23 mouse cellular contexts compared by ENCODE assay signal in the genomic region with DNA sequence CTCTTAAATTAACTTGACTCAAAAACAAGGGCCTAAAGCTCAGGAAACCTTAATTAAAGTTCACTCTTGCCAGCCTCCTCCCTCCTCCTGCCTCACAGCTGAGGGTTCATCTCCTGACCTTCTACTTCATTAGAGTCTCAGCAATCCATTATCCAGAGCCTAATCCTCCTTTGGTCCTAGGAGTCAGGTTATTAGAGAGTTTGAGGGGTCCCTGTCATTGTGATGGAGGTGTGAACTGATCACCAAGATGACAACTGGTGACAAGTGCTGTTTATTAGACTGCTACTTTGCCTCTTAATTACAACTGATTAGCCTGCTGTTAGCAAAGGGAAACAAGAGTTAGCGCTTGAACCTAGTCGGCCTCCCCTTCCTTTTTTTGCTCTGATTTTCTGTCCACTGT.
A peak's percentile ranks its signal among the peaks of the same experiment; 100 is the strongest.
DNase-seq lines count a peak whose midpoint lies in the region; ATAC-seq and TF ChIP-seq lines count a peak whose summit lies in the region.
"Had no signal": no experiment of that assay in that cellular context is flagged by ENCODE, and none has a peak within 500 bp of the region (broad histone marks: within the 10 kb centered on the region; RNA-seq: fewer than 3 reads in every experiment).

No protein-coding gene starts in this region.

- peaks cover 33% of the 10 kb centered on the region for H3K27me3 ChIP-seq in forebrain, embryonic 12.5 days
- no peaks in the 10 kb centered on the region for H3K27me3 ChIP-seq in forebrain, embryonic 16.5 days (replicated peaks; ENCODE audit: control insufficient read depth, insufficient read depth, low read length)
- H3K27me3 ChIP-seq: embryonic facial prominence, embryonic 15.5 days had no signal

- H3K4me1 ChIP-seq in forebrain, embryonic 12.5 days: peaks cover 18% of the 10 kb centered on the region
- H3K4me1 ChIP-seq in forebrain, embryonic 16.5 days (replicated peaks; ENCODE audit: control insufficient read depth, insufficient read depth, low read length): peaks cover 6% of the 10 kb centered on the region; the same call in 1 of the 2 replicates

- no peak overlapping the region for H3K27ac ChIP-seq in forebrain, embryonic 12.5 days
- H3K27ac ChIP-seq in forebrain, embryonic 16.5 days (ENCODE audit: low read length): no peak overlapping the region
- H3K27ac ChIP-seq: embryonic facial prominence, embryonic 13.5 days; embryonic facial prominence, embryonic 15.5 days; forebrain, embryonic 13.5 days; gastrocnemius, adult 2 months had no signal

- no peaks in the 10 kb centered on the region for H3K9me3 ChIP-seq in forebrain, embryonic 12.5 days
- no peaks in the 10 kb centered on the region for H3K9me3 ChIP-seq in forebrain, embryonic 16.5 days (ENCODE audit: control insufficient read depth, low read length)
- H3K9me3 ChIP-seq: embryonic facial prominence, embryonic 13.5 days; embryonic facial prominence, embryonic 15.5 days; forebrain, embryonic 13.5 days had no signal

- no peak for TF ChIP-seq CTCF in brain, embryonic 14.5 days (IDR thresholded peaks at IDR 0.05; ENCODE audit: borderline replicate concordance, extremely low read depth, insufficient read depth, insufficient read length)

- H3K36me3 ChIP-seq in forebrain, embryonic 12.5 days (replicated peaks): no peaks in the 10 kb centered on the region
- no peaks in the 10 kb centered on the region for H3K36me3 ChIP-seq in forebrain, embryonic 16.5 days (ENCODE audit: control insufficient read depth, insufficient read depth)
- H3K36me3 ChIP-seq: embryonic facial prominence, embryonic 13.5 days; embryonic facial prominence, embryonic 15.5 days had no signal

- no peak overlapping the region for H3K9ac ChIP-seq in forebrain, embryonic 12.5 days
- no peak overlapping the region for H3K9ac ChIP-seq in forebrain, embryonic 16.5 days (replicated peaks; ENCODE audit: low read depth, low read length)
- H3K9ac ChIP-seq: embryonic facial prominence, embryonic 13.5 days; embryonic facial prominence, embryonic 15.5 days; forebrain, embryonic 13.5 days had no signal

- no peak for TF ChIP-seq POLR2A in brain, embryonic 14.5 days (IDR thresholded peaks at IDR 0.05; ENCODE audit: borderline replicate concordance, extremely low read depth, insufficient read depth, insufficient read length, poor library complexity, severe bottlenecking)

- no peak overlapping the region for H3K4me3 ChIP-seq in forebrain, embryonic 12.5 days (replicated peaks)
- H3K4me3 ChIP-seq in forebrain, embryonic 16.5 days (replicated peaks; ENCODE audit: low read length): no peak overlapping the region
- H3K4me3 ChIP-seq: embryonic facial prominence, embryonic 13.5 days; embryonic facial prominence, embryonic 15.5 days; erythroblast, embryonic 14.5 days; forebrain, embryonic 13.5 days; gastrocnemius, adult 2 months had no signal

- peak; percentile 26 for DNase-seq in embryo, embryonic 10.5 days (ENCODE audit: low spot score)
- DNase-seq in embryo, embryonic 9.5 days (ENCODE audit: extremely low spot score): no peak
- DNase-seq in brain, embryonic 14.5 days (ENCODE audit: low read depth): peak; percentile 62
- DNase-seq in retina, embryonic 14.5 days (ENCODE audit: low spot score): peak; percentile 66
- DNase-seq in T-cell, adult 2 months (ENCODE audit: low spot score): no peak
- no peak for DNase-seq in thymus, postnatal 0 days (ENCODE audit: low spot score)
- DNase-seq: adrenal gland, adult 8-10 months; adrenal gland, postnatal 14 days; adrenal gland, postnatal 36 days; cerebellum, adult 11 months; cerebellum, adult 18-20 months; cerebellum, adult 8-10 months; cerebellum, adult 9-11 months; cerebellum, postnatal 14 days; cerebellum, postnatal 36 days; gastrocnemius, adult 2 months had no signal

- ATAC-seq in forebrain, embryonic 12.5 days (ENCODE audit: low FRiP score): 0 out of 2 replicates have a peak, but pooled peaks have one; percentile 37
- no peak for ATAC-seq in forebrain, embryonic 16.5 days
- ATAC-seq: activated CD4-positive, CD25-positive, alpha-beta regulatory T cell, adult 4 months; forebrain, embryonic 13.5 days had no signal

- no peak overlapping the region for H3K4me2 ChIP-seq in forebrain, embryonic 12.5 days
- no peak overlapping the region for H3K4me2 ChIP-seq in forebrain, embryonic 16.5 days (ENCODE audit: low read length)
- H3K4me2 ChIP-seq: embryonic facial prominence, embryonic 13.5 days; embryonic facial prominence, embryonic 15.5 days; forebrain, embryonic 13.5 days had no signal

- 14% methylated on average over 2 of the region's 2 CpGs for WGBS in forebrain, embryonic 12.5 days
- 6% methylated on average over 2 of the region's 2 CpGs for WGBS in forebrain, embryonic 16.5 days

Comparison
In these comparisons a context has a peak if more than half of its experiments do, and no peak if none do; other contexts are left out.
1. DNase-seq: peak in embryo, embryonic 10.5 days (single experiment), brain, embryonic 14.5 days (single experiment) and retina, embryonic 14.5 days (single experiment); none in embryo, embryonic 9.5 days (single experiment), T-cell, adult 2 months (single experiment) and thymus, postnatal 0 days (single experiment).